Mouse (Mus musculus) adipocyte (in vitro differentiated cells): ENCODE results near the gene Atp8b2.
A peak's percentile ranks its signal among the peaks of the same experiment; 100 is the strongest.

Source experiments
- DNase-seq: peaks from one replicate; pipeline ENCODE4 v3.0.0-alpha.2; 2016; ENCODE audit warnings: low spot score

The Atp8b2 gene

GRCm38 (mm10) chr3:89899511-89899908, 63.8 kb downstream of the Atp8b2 start:
- no peak for DNase-seq

DNA sequence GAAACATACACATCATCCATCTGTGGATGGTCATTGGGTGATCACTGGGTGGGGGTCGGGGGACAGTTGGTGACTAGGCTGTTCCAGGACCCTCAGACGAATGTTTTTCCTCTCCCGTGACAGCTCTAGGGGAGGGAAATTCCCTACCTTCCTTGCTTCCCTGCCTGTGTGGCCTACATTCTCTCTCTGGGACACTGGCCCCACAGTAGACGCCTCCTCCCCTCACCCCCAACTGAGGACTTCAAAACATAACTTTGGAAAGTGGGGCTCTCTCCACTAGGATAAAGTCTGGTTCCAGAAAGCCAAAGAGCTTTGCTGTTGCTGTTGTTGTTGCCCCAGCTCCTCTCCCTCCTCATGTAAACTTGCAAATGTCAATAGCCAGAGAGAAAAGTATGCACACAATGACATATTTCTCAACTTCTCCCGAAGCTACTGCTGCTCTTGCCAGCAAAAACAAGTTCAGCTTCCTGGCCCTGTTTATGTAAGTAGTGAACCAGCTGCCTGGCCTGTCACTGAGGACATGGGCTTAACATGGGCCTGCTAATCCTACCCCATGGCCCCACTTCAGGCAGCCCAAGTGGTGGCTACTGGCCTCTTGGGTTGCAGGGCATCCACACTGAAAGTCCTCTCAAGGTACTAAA, 64.3 kb downstream of the Atp8b2 start:
- peak; percentile 92 for DNase-seq

DNA sequence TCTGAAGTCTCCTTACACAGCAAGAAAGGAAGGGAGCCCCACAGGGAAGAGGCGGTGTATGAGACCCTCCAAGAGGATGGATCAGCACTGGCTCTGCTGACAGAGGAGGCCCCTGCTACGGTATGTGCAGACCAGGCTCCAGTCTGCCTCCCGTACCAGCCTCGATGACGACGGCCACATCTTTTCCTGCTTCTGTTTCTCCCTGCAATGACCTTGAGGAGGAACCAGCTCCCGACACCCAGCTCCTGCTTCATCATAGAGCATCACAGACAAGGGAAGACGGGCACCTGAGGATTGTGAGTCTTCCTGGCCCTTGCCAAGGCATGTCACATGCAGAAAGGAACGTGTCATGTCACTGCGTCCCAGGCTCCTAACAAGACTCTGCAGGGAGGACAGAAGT, 65.3 kb downstream of the Atp8b2 start:
- no peak for DNase-seq

GRCm38 (mm10) chr3:89897204-89897796, 66.0 kb downstream of the Atp8b2 start:
- DNase-seq: no peak

GRCm38 (mm10) chr3:89896571-89896970, 66.7 kb downstream of the Atp8b2 start:
- peak; percentile 55 for DNase-seq

GRCm38 (mm10) chr3:89892517-89893106, 70.7 kb downstream of the Atp8b2 start:
- DNase-seq: no peak

- no peak for DNase-seq
Measured at GRCm38 (mm10) chr3:89891696-89892095, 71.6 kb downstream of the Atp8b2 start.

- DNase-seq: peak; percentile 60
Measured at GRCm38 (mm10) chr3:89889841-89890430, 73.4 kb downstream of the Atp8b2 start.
